Mouse (Mus musculus) E14TG2a.4 (cell line): ENCODE results near the gene Cyp2c54.
"Not testable (repeated sequence)": the region's sequence is repeated elsewhere in the genome, so short reads cannot be mapped to it uniquely, and the experiment has no call there.

Experiments used
- CTCF ChIP-seq: conservative IDR thresholded peaks from 2 replicates; pipeline ENCODE4 v1.5.1; 2014; ENCODE audit warnings: low read length
- POU5F1 ChIP-seq: IDR thresholded peaks from 2 replicates; pipeline ENCODE4 v1.6.1; 2014; ENCODE audit warnings: low read length, borderline replicate concordance

- not testable (repeated sequence) for TF ChIP-seq CTCF, POU5F1
These were observed 81.5 kb downstream of the Cyp2c54 start, which contains the start of gene Cyp2c37 for GRCm38 (mm10) chr19:39992140-39992539.
